Mouse (Mus musculus) CH12.LX (cell line): Measurements from ENCODE around the gene Pbx1. TPM values are rescaled to one million over a fixed set of nuclear protein-coding genes. Genes with fewer than 3 reads are reported as not detected.

Experiments
- DNase-seq: peaks from one replicate; pipeline ENCODE4 v3.0.0-alpha.2; 2013; ENCODE audit errors: extremely low read depth
- H3K27ac ChIP-seq: 2 replicates; pipeline ENCODE4 v1.5.1; 2012; ENCODE audit warnings: low read depth, mild to moderate bottlenecking, control low read depth, moderate library complexity; ENCODE audit not compliant: insufficient read depth
- H3K27me3 ChIP-seq: replicated peaks from 2 replicates; pipeline ENCODE3; 2012; ENCODE audit warnings: inconsistent platforms
- H3K36me3 ChIP-seq, 2 experiments: replicated peaks in 1 of 2; 2 replicates each; pipeline versions ENCODE3 to v1.6.1; 2012; ENCODE audit warnings: inconsistent platforms in 1 of 2, low read length in 1 of 2, mild to moderate bottlenecking in 1 of 2, mixed read lengths in 1 of 2, moderate library complexity in 1 of 2; ENCODE audit not compliant: control insufficient read depth in 1 of 2, insufficient read depth in 1 of 2
- H3K4me1 ChIP-seq, 2 experiments: 2 replicates each; pipeline ENCODE4 v1.6.1; 2012; ENCODE audit warnings: inconsistent platforms in 1 of 2, moderate library complexity in 1 of 2; ENCODE audit not compliant: insufficient read depth in 2 of 2, control insufficient read depth in 1 of 2
- H3K4me2 ChIP-seq: 2 replicates; pipeline ENCODE4 v1.6.1; 2012; ENCODE audit warnings: low read depth, mild to moderate bottlenecking, control low read depth; ENCODE audit not compliant: poor library complexity, insufficient read depth, severe bottlenecking
- H3K4me3 ChIP-seq, 3 experiments: fragments of 150-350 bp in 1 of 3; sonication (generic) in 1 of 3; replicated peaks in 1 of 3; 2 replicates each; pipeline versions ENCODE3 to v1.5.1; 2011 to 2012; ENCODE audit warnings: low read depth in 2 of 3, low read length in 2 of 3, mild to moderate bottlenecking in 2 of 3, moderate library complexity in 2 of 3, control low read depth in 1 of 3, improper control_type of control experiment in 1 of 3, inconsistent platforms in 1 of 3, mixed read lengths in 1 of 3; ENCODE audit not compliant: poor library complexity in 1 of 3
- H3K79me2 ChIP-seq: replicated peaks from 2 replicates; pipeline ENCODE4 v1.6.1; 2012; ENCODE audit warnings: mild to moderate bottlenecking, moderate library complexity; ENCODE audit not compliant: control insufficient read depth, poor library complexity, insufficient read depth, severe bottlenecking; ENCODE audit errors: extremely low read depth
- H3K9ac ChIP-seq: 2 replicates; pipeline ENCODE4 v1.6.1; 2012; ENCODE audit warnings: low read depth, mild to moderate bottlenecking, control low read depth, moderate library complexity; ENCODE audit not compliant: insufficient read depth
- H3K9me3 ChIP-seq: replicated peaks from 2 replicates; pipeline ENCODE3; 2012; ENCODE audit warnings: low read length, inconsistent platforms, mixed read lengths
- ELF1 ChIP-seq: IDR thresholded peaks from 2 replicates; pipeline ENCODE4 v1.6.1; 2014; ENCODE audit warnings: low read depth, mild to moderate bottlenecking, inconsistent platforms, low read length, improper control_type of control experiment
- ETS1 ChIP-seq: conservative IDR thresholded peaks from 2 replicates; pipeline ENCODE4 v1.6.1; 2012; ENCODE audit warnings: low read depth, mild to moderate bottlenecking, inconsistent platforms, low read length, improper control_type of control experiment, moderate library complexity
- IRF4 ChIP-seq: IDR thresholded peaks from 2 replicates; pipeline ENCODE4 v1.6.1; 2014; ENCODE audit warnings: low read depth, mild to moderate bottlenecking, inconsistent platforms, low read length, improper control_type of control experiment
- KAT2A ChIP-seq: IDR thresholded peaks from 2 replicates; pipeline ENCODE4 v1.6.1; 2012; ENCODE audit warnings: low read length, improper control_type of control experiment, inconsistent platforms; ENCODE audit not compliant: insufficient replicate concordance
- MAFK ChIP-seq: IDR thresholded peaks from 2 replicates; pipeline ENCODE4 v1.6.1; 2011; ENCODE audit warnings: low read length, improper control_type of control experiment; ENCODE audit not compliant: insufficient replicate concordance
- MAX ChIP-seq: IDR thresholded peaks from 2 replicates; pipeline ENCODE4 v1.6.1; 2011; ENCODE audit warnings: low read length, improper control_type of control experiment
- MAZ ChIP-seq: IDR thresholded peaks from 2 replicates; pipeline ENCODE4 v1.6.1; 2012; ENCODE audit warnings: low read depth, mild to moderate bottlenecking, inconsistent platforms, low read length, improper control_type of control experiment, moderate library complexity
- NELFE ChIP-seq: IDR thresholded peaks from 2 replicates; pipeline ENCODE4 v1.6.1; 2011; ENCODE audit warnings: low read depth, low read length, improper control_type of control experiment
- NRF1 ChIP-seq: IDR thresholded peaks from 2 replicates; pipeline ENCODE4 v1.6.1; 2014; ENCODE audit warnings: low read depth, mild to moderate bottlenecking, inconsistent platforms, low read length, improper control_type of control experiment, moderate library complexity
- POLR2A ChIP-seq: IDR thresholded peaks from 2 replicates; pipeline ENCODE4 v1.6.1; 2011; ENCODE audit warnings: low read depth, mild to moderate bottlenecking, improper control_type of control experiment, low read length
- RCOR1 ChIP-seq: conservative IDR thresholded peaks from 2 replicates; pipeline ENCODE4 v1.6.1; 2012; ENCODE audit warnings: low read depth, mild to moderate bottlenecking, inconsistent platforms, low read length, improper control_type of control experiment
- TBP ChIP-seq: conservative IDR thresholded peaks from 2 replicates; pipeline ENCODE4 v1.6.1; 2011; ENCODE audit warnings: low read depth, low read length, improper control_type of control experiment
- TCF12 ChIP-seq: IDR thresholded peaks from 2 replicates; pipeline ENCODE4 v1.6.1; 2014; ENCODE audit warnings: low read depth, mild to moderate bottlenecking, inconsistent platforms, low read length, improper control_type of control experiment
- USF1 ChIP-seq: IDR thresholded peaks from 2 replicates; pipeline ENCODE4 v1.6.1; 2014; ENCODE audit warnings: low read depth, mild to moderate bottlenecking, inconsistent platforms, low read length, improper control_type of control experiment
- USF2 ChIP-seq: conservative IDR thresholded peaks from 2 replicates; pipeline ENCODE4 v1.6.1; 2011; ENCODE audit warnings: low read depth, low read length, improper control_type of control experiment
- ZC3H11A ChIP-seq: IDR thresholded peaks from 2 replicates; pipeline ENCODE4 v1.6.1; 2012; ENCODE audit warnings: low read depth, mild to moderate bottlenecking, inconsistent platforms, low read length, improper control_type of control experiment
- ZMIZ1 ChIP-seq: IDR thresholded peaks from 2 replicates; pipeline ENCODE4 v1.6.1; 2012; ENCODE audit warnings: low read depth, mild to moderate bottlenecking, inconsistent platforms, low read length, improper control_type of control experiment
- ZNF384 ChIP-seq: IDR thresholded peaks from 2 replicates; pipeline ENCODE4 v1.6.1; 2012; ENCODE audit warnings: low read depth, low read length, improper control_type of control experiment, inconsistent platforms
- dilution Hi-C: fragments of 300-500 bp; cut with MboI; formaldehyde crosslinking; loops from 2 replicates; pipeline ENCODE4 v1.14.3; 2020; ENCODE audit warnings: low sequenced_read_pairs; ENCODE audit not compliant: extremely low pct_unique_long_range_greater_than_20kb, extremely low pct_ligation_motif_present
- in situ Hi-C: fragments of 300-500 bp; cut with MboI; formaldehyde crosslinking; loops from 3 replicates; pipeline ENCODE4 v1.14.3; 2019; ENCODE audit warnings: low sequenced_read_pairs, low pct_ligation_motif_present, low pct_unique_long_range_greater_than_20kb, mixed read lengths
- polyA plus RNA-seq: library from polyadenylated mRNA; unstranded; fragments of >175 nt; gene quantifications from 2 replicates; pipeline ENCODE4 v1.2.1, GENCODE M21; 2012; ENCODE audit warnings: low read depth; ENCODE audit not compliant: insufficient read length
- total RNA-seq, 2 experiments: library from RNA; depleted of rRNA; stranded (reverse); fragments of 300-350 nt in 1 of 2; fragments of >200 nt in 1 of 2; gene quantifications; 2 replicates each; pipeline ENCODE4 v1.2.3; 2012 to 2014

The Pbx1 gene
- total and polyA plus RNA-seq, 3 experiments = not detected

DNA sequence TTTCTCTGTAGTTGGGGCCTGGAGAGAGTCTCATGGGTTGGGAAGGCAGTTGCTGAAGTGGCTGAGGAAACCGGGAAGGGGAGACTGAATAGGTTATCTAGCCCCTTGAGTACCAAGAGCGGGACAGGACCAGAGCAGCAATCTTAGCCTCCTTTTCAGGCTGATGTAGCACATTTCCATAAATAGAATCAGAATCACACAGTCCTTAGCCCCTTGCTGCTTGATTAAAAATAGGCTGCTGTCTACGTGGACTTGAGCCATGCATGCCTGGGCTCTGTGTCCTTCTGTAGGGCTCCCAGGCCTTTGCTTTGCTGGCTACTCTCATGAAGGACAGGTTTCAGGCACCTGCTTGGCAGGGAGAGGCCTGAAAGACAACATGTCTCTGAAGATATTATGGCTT, 44.8 kb upstream of the Pbx1 start:
- dilution Hi-C loops (no loop called here), in situ Hi-C loops (no loop called here)
- Histone ChIP-seq H3K27ac (no peak overlapping the region), H3K36me3 (no peaks in the 10 kb centered on the region), H3K27me3 (no peaks in the 10 kb centered on the region), H3K9me3 (peaks cover 74% of the 10 kb centered on the region), H3K4me1 (no peaks in the 10 kb centered on the region), H3K4me2 (no peak overlapping the region), H3K79me2 (no peaks in the 10 kb centered on the region), H3K9ac (no peak overlapping the region), H3K4me3 (no peak overlapping the region)
- TF ChIP-seq TCF12 (no peak), RCOR1 (no peak), ELF1 (no peak), MAFK (no peak), POLR2A (no peak), ZMIZ1 (no peak), TBP (no peak), ETS1 (no peak)
- DNase-seq = no peak

DNA sequence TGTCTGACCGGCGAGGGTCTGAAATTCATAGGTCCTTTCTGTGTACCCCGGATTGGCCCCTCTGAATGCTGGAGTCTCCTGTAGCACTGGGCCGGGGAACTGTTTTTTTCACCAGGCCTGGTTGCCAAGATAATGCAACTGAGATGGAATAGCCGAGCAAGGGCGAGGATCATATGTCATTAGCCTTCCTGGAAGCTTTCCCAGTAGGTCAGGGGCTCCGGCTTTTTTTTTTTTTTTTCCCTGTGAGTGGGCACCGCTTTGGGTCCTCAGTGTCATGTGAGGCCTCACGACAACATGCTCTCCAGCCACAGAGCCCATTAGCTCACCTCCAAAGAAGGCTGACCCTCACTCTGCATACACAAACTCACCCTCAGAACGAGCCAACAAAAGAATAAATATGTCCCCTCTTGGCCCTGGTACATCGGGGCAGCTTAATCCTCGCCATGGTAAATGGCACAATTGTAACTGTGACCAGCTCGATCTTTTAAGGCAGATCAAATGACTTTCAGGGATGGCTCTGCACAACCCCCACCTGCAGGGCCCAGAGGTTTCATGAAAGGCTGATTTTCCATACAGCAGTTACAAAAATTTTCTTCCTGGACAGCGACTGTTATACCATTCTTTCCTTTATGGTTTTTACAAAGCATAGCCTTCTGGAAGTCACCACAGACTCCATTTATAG, 44.3 kb upstream of the Pbx1 start:
- Histone ChIP-seq H3K4me3 (no peak overlapping the region), H3K9me3 (peaks cover 69% of the 10 kb centered on the region), H3K4me1 (no peaks in the 10 kb centered on the region), H3K27me3 (no peaks in the 10 kb centered on the region), H3K79me2 (no peaks in the 10 kb centered on the region), H3K4me2 (no peak overlapping the region), H3K27ac (no peak overlapping the region), H3K36me3 (no peaks in the 10 kb centered on the region), H3K9ac (no peak overlapping the region)
- no peak for TF ChIP-seq USF2
- no peak for TF ChIP-seq MAX
- no peak for TF ChIP-seq USF1
- TF ChIP-seq ZMIZ1 = no peak
- TF ChIP-seq KAT2A = no peak
- no peak for TF ChIP-seq ZC3H11A
- in situ Hi-C loops (no loop called here), dilution Hi-C loops (no loop called here)
- DNase-seq = no peak

DNA sequence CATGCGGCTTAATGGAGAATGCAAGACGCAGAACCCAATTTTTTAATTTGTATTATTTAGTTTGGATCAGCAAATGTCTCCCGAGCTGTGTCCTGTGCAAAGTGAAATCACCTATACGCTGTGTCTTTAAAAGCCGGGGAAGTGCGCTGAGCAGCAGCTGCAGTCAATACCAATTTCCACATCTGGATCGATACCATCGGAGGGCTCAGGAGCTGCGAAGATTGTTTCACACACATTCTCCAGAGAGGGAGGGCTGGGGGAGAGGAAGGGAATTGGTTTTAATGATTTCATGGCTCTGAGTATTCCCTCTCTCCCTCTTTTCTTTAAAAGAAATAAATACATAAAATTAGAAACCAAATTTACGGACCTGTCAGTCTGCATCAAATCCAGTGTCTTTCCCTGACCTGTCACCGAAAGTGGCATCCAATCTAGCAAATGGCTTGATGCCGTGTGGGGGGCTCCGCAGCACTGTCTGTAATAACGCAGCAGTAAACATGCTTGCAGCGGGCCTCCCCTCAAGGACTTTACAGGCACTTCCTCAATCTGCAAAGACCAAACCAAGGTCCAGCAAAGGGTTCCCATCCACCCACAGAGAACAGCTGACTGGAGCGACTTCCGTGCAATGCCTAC, 43.6 kb upstream of the Pbx1 start:
- Histone ChIP-seq H3K9me3 (peaks cover 64% of the 10 kb centered on the region), H3K27me3 (no peaks in the 10 kb centered on the region), H3K9ac (no peak overlapping the region), H3K4me2 (no peak overlapping the region), H3K4me3 (no peak overlapping the region), H3K79me2 (no peaks in the 10 kb centered on the region), H3K4me1 (no peaks in the 10 kb centered on the region), H3K27ac (no peak overlapping the region), H3K36me3 (no peaks in the 10 kb centered on the region)
- TF ChIP-seq NELFE (no peak), MAZ (no peak), IRF4 (no peak), MAX (no peak), NRF1 (no peak), ZNF384 (no peak), RCOR1 (no peak)
- dilution Hi-C loops (no loop called here), in situ Hi-C loops (no loop called here)
- no peak for DNase-seq
